Mouse (Mus musculus) ovary, adult 18-20 months (tissue): ENCODE measurements at regions not wholly inside any gene's neighbourhood (a gene's known extent, or its start where the extent isn't known, plus 50 kb on each side); places are given as distances from the start of the nearest gene placed in this dataset.

Experiments used
- DNase-seq: peaks from one replicate; pipeline ENCODE4 v3.0.0; 2022; ENCODE audit warnings: low spot score, mixed read lengths

GRCm38 (mm10) chr16:48126797-48127196 lies 156.7 kb upstream of the Dppa4 start:
- DNase-seq = peak; percentile 1

- DNase-seq = no peak
Measured at GRCm38 (mm10) chr16:48127338-48127737, 156.2 kb upstream of the Dppa4 start.

GRCm38 (mm10) chr16:48155355-48155754 lies 128.2 kb upstream of the Dppa4 start:
- no peak for DNase-seq

DNA sequence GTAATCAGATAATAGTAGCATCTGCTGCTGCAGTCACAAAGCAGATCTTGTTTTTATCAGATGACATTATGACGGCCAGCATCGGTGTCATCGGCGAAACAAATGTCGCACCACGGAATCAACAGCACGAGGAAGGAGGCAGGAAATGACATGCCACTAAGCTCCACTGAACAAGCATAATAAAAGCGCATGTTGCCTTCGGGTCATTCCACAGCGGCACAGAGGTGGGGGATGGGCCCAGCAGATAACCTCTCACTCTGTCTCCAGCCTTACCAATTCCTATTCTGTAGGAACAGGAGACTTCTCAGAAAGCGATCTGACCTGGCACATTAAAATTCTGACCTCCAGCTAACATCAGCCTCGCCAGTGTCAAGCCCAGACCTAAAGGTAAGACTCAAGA lies 93.1 kb upstream of the Dppa4 start:
- no peak for DNase-seq

DNA sequence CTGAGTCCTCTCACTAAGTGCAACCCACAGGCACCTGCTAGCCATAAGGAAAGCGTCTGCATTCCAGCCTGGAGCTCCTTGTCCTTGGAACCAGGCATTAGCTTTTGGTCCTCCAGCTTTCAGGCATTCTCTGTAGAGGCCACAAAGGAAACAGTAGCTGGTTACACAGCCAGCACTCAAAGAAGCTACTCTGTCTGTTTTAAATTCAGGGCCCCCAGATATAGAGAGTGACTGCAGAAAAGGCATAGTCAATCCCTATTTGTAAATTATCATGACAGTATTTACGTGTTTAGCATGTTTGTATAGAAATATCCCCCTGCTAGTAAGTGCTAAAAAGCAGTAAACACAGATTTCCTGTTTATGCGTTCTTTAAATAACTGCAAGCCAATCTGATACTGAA lies 91.3 kb upstream of the Dppa4 start:
- no peak for DNase-seq

GRCm38 (mm10) chr16:48214976-48215375 lies 68.6 kb upstream of the Dppa4 start:
- DNase-seq = no peak
